Mouse (Mus musculus) ES-E14 (cell line): ENCODE measurements around the gene Lpin1. TPM values are rescaled to one million over a fixed set of nuclear protein-coding genes. Genes with fewer than 3 reads are reported as not detected.
A peak's percentile ranks its signal among the peaks of the same experiment; 100 is the strongest.

Experiments used
- DNase-seq: peaks from one replicate; pipeline ENCODE4 v3.0.0-alpha.2; 2013; ENCODE audit warnings: low read depth, low spot score
- H3K27ac ChIP-seq: 2 replicates; pipeline ENCODE4 v1.5.1; 2012; ENCODE audit warnings: low read depth, mild to moderate bottlenecking, low read length, moderate library complexity, mixed read lengths; ENCODE audit not compliant: poor library complexity, insufficient read depth, severe bottlenecking
- H3K36me3 ChIP-seq: 2 replicates; pipeline ENCODE4 v1.6.1; 2012; ENCODE audit warnings: mild to moderate bottlenecking, low read length, moderate library complexity, mixed read lengths; ENCODE audit not compliant: control insufficient read depth, poor library complexity, insufficient read depth, severe bottlenecking
- H3K4me1 ChIP-seq, 2 experiments: fragments of 150-350 bp in 1 of 2; sonication (generic) in 1 of 2; 2 replicates each; pipeline ENCODE4 v1.6.1; 2012; ENCODE audit warnings: low read length in 2 of 2, mild to moderate bottlenecking in 1 of 2, mixed read lengths in 1 of 2; ENCODE audit not compliant: control insufficient read depth in 2 of 2, insufficient read depth in 2 of 2, poor library complexity in 1 of 2
- H3K4me3 ChIP-seq, 2 experiments: fragments of 150-350 bp in 1 of 2; sonication (generic) in 1 of 2; 2 replicates each; pipeline ENCODE4 v1.5.1; 2012; ENCODE audit warnings: low read length in 2 of 2, low read depth in 1 of 2, mild to moderate bottlenecking in 1 of 2, mixed read lengths in 1 of 2; ENCODE audit not compliant: insufficient read depth in 1 of 2, poor library complexity in 1 of 2, severe bottlenecking in 1 of 2
- H3K9ac ChIP-seq: 2 replicates; pipeline ENCODE4 v1.6.1; 2012; ENCODE audit warnings: low read depth, mild to moderate bottlenecking, low read length, mixed read lengths; ENCODE audit not compliant: poor library complexity, insufficient read depth, severe bottlenecking
- H3K9me3 ChIP-seq: fragments of 150-350 bp; sonication (generic); 2 replicates; pipeline ENCODE4 v1.6.1; 2012; ENCODE audit warnings: low read depth, mild to moderate bottlenecking, low read length; ENCODE audit not compliant: control insufficient read depth, insufficient read depth
- CHD2 ChIP-seq: IDR thresholded peaks from 2 replicates; pipeline ENCODE4 v1.6.1; 2014; ENCODE audit warnings: mild to moderate bottlenecking, low read depth, low read length, inconsistent platforms
- HCFC1 ChIP-seq: IDR thresholded peaks from 2 replicates; pipeline ENCODE4 v1.6.1; 2012; ENCODE audit warnings: low read length, inconsistent platforms, borderline replicate concordance; ENCODE audit not compliant: insufficient read depth
- MAFK ChIP-seq: IDR thresholded peaks from 2 replicates; pipeline ENCODE4 v1.6.1; 2014; ENCODE audit warnings: mild to moderate bottlenecking, low read depth, low read length, inconsistent platforms; ENCODE audit not compliant: insufficient read depth
- ZC3H11A ChIP-seq: IDR thresholded peaks from 2 replicates; pipeline ENCODE4 v1.6.1; 2012; ENCODE audit warnings: low read depth, mild to moderate bottlenecking, inconsistent platforms, low read length, borderline replicate concordance
- ZNF384 ChIP-seq: IDR thresholded peaks from 2 replicates; pipeline ENCODE4 v1.6.1; 2012; ENCODE audit warnings: low read depth, low read length, inconsistent platforms
- in situ Hi-C, 2 experiments: fragments of 600-800 bp; cut with MboI; formaldehyde crosslinking; loops; one replicate each; pipeline ENCODE4 v1.15.1; 2025; ENCODE audit warnings: low sequenced_read_pairs in 2 of 2, inconsistent platforms in 1 of 2; ENCODE audit not compliant: unreplicated experiment in 2 of 2
- total RNA-seq: library from RNA; depleted of rRNA; stranded (reverse); fragments of 300-350 nt; gene quantifications from 2 replicates; pipeline ENCODE4 v1.2.3, GENCODE M21; 2012

The Lpin1 gene
- total RNA-seq, 1 experiment: 15.8 TPM

- Histone ChIP-seq H3K9me3 (no peaks in the 10 kb centered on the region), H3K27ac (no peak overlapping the region), H3K36me3 (no peaks in the 10 kb centered on the region), H3K4me3 (no peak overlapping the region), H3K9ac (no peak overlapping the region), H3K4me1 (0 out of 4 replicates have a peak, but pooled peaks cover 0 to 3% of the 10 kb centered on the region in 2 experiments)
- DNase-seq: no peak
- in situ Hi-C loops: loop anchor here in 1 of 2 experiments (10.0 to 25.0 kb wide), 2 partner anchors 162 to 970 kb away; no protein-coding TSS in a partner anchor
- TF ChIP-seq CHD2 (no peak), MAFK (no peak), ZC3H11A (no peak), HCFC1 (no peak), ZNF384 (no peak)
Measured at GRCm38 (mm10) chr12:16506796-16507790, 103.7 kb downstream of the Lpin1 start.

- TF ChIP-seq HCFC1 (no peak), ZC3H11A (peak; percentile 50; the same call in 1 of the 2 replicates)
- in situ Hi-C loops: loop anchor here in 1 of 2 experiments (10.0 to 25.0 kb wide), 2 partner anchors 159 to 967 kb away; no protein-coding TSS in a partner anchor
Measured at GRCm38 (mm10) chr12:16504244-16504643, 106.5 kb downstream of the Lpin1 start.

GRCm38 (mm10) chr12:16497960-16498359, 112.8 kb downstream of the Lpin1 start:
- Histone ChIP-seq H3K4me3 (no peak overlapping the region), H3K27ac (no peak overlapping the region), H3K9me3 (no peaks in the 10 kb centered on the region), H3K36me3 (no peaks in the 10 kb centered on the region), H3K4me1 (no peaks in the 10 kb centered on the region), H3K9ac (no peak overlapping the region)
- TF ChIP-seq MAFK: no peak
- no peak for TF ChIP-seq HCFC1
- TF ChIP-seq CHD2: no peak
- TF ChIP-seq ZNF384: no peak
- TF ChIP-seq ZC3H11A: no peak
- in situ Hi-C loops: no loop called here
- no peak for DNase-seq

More at GRCm38 (mm10) chr12:16504244-16504643, 106.5 kb downstream of the Lpin1 start:
- H3K9ac ChIP-seq: no peak overlapping the region
- DNase-seq: peak; percentile 52
- no peak overlapping the region for H3K27ac ChIP-seq
- H3K36me3 ChIP-seq: no peaks in the 10 kb centered on the region
- no peaks in the 10 kb centered on the region for H3K9me3 ChIP-seq
- H3K4me1 ChIP-seq: no peaks in the 10 kb centered on the region
- no peak overlapping the region for H3K4me3 ChIP-seq

- DNase-seq: no peak
- no peaks in the 10 kb centered on the region for H3K36me3 ChIP-seq
- H3K4me1 ChIP-seq: no peaks in the 10 kb centered on the region
- no peak overlapping the region for H3K27ac ChIP-seq
- in situ Hi-C loops: no loop called here
- TF ChIP-seq MAFK (no peak), HCFC1 (no peak), CHD2 (no peak), ZC3H11A (no peak), ZNF384 (no peak)
- no peaks in the 10 kb centered on the region for H3K9me3 ChIP-seq
- H3K4me3 ChIP-seq: no peak overlapping the region
- H3K9ac ChIP-seq: no peak overlapping the region
Measured at GRCm38 (mm10) chr12:16492713-16493112, 118.1 kb downstream of the Lpin1 start.
